Mouse (Mus musculus) right cerebral cortex, postnatal 4 days (tissue): ENCODE data around the gene Sbf1.
A peak's percentile ranks its signal among the peaks of the same experiment; 100 is the strongest.

Source experiments
- DNase-seq: peaks from one replicate; pipeline ENCODE4 v3.0.0-alpha.2; 2022

Gene Sbf1

GRCm38 (mm10) chr15:89316146-89316545, 1.0 kb upstream of the Sbf1 start:
- no peak for DNase-seq

GRCm38 (mm10) chr15:89314511-89315189, 461 bp downstream of the Sbf1 start:
- peak; percentile 52 for DNase-seq

- DNase-seq: no peak
Measured at GRCm38 (mm10) chr15:89314107-89314506, 1.0 kb downstream of the Sbf1 start.

GRCm38 (mm10) chr15:89313359-89313758, 1.8 kb downstream of the Sbf1 start:
- no peak for DNase-seq

GRCm38 (mm10) chr15:89309962-89310498, 5.1 kb downstream of the Sbf1 start:
- DNase-seq: no peak

- DNase-seq: no peak
Measured at GRCm38 (mm10) chr15:89308406-89309139, 6.5 kb downstream of the Sbf1 start.

GRCm38 (mm10) chr15:89307461-89307860, 7.7 kb downstream of the Sbf1 start:
- DNase-seq: no peak

GRCm38 (mm10) chr15:89305966-89306365, 9.1 kb downstream of the Sbf1 start:
- no peak for DNase-seq

GRCm38 (mm10) chr15:89300600-89300999, 14.5 kb downstream of the Sbf1 start:
- DNase-seq: no peak

GRCm38 (mm10) chr15:89300180-89300579, 14.9 kb downstream of the Sbf1 start:
- no peak for DNase-seq

GRCm38 (mm10) chr15:89297695-89298094, 17.4 kb downstream of the Sbf1 start:
- no peak for DNase-seq

GRCm38 (mm10) chr15:89296465-89296864, 18.6 kb downstream of the Sbf1 start:
- DNase-seq: no peak

GRCm38 (mm10) chr15:89295580-89296165, 19.4 kb downstream of the Sbf1 start:
- DNase-seq: no peak

- no peak for DNase-seq
Measured at GRCm38 (mm10) chr15:89293778-89294177, 21.3 kb downstream of the Sbf1 start.

- no peak for DNase-seq
Measured at GRCm38 (mm10) chr15:89292795-89293194, 22.3 kb downstream of the Sbf1 start.

GRCm38 (mm10) chr15:89291521-89291920, 23.6 kb downstream of the Sbf1 start:
- DNase-seq: no peak

GRCm38 (mm10) chr15:89289455-89289854, 25.7 kb downstream of the Sbf1 start:
- no peak for DNase-seq

GRCm38 (mm10) chr15:89288227-89288767, 26.8 kb downstream of the Sbf1 start:
- no peak for DNase-seq

- no peak for DNase-seq
Measured at GRCm38 (mm10) chr15:89286582-89286981, 28.5 kb downstream of the Sbf1 start.

- DNase-seq: no peak
Measured at GRCm38 (mm10) chr15:89286114-89286513, 29.0 kb downstream of the Sbf1 start.

- no peak for DNase-seq
Measured at GRCm38 (mm10) chr15:89285478-89285877, 29.6 kb downstream of the Sbf1 start.

- DNase-seq: no peak
Measured at GRCm38 (mm10) chr15:89285004-89285403, 30.1 kb downstream of the Sbf1 start.

GRCm38 (mm10) chr15:89284094-89284493, 31.0 kb downstream of the Sbf1 start:
- DNase-seq: no peak

GRCm38 (mm10) chr15:89282546-89282945, 32.6 kb downstream of the Sbf1 start:
- no peak for DNase-seq
